Mouse (Mus musculus) kidney, adult 2 months (tissue): ENCODE measurements at regions not wholly inside any gene's neighbourhood (a gene's known extent, or its start where the extent isn't known, plus 50 kb on each side); places are given as distances from the start of the nearest gene placed in this dataset.

Experiments used
- CTCF ChIP-seq: fragments of 200-500 bp; conservative IDR thresholded peaks from 2 replicates; pipeline ENCODE4 v1.5.1; 2011; ENCODE audit warnings: low read depth, mild to moderate bottlenecking, control low read depth, low read length, moderate library complexity, mixed read lengths; ENCODE audit not compliant: insufficient read depth, insufficient read length
- POLR2A ChIP-seq: fragments of 200-500 bp; IDR thresholded peaks from one replicate; pipeline ENCODE4 v1.6.1; 2011; ENCODE audit warnings: low read depth, low read length, control low read depth

GRCm38 (mm10) chr10:111583124-111583743 lies 77.1 kb downstream of the Phlda1 start:
- TF ChIP-seq CTCF: no peak
- no peak for TF ChIP-seq POLR2A
